Mouse (Mus musculus) left cerebral cortex, postnatal 10 days (tissue): ENCODE measurements around the gene Matk. TPM values are rescaled to one million over a fixed set of nuclear protein-coding genes. Genes with fewer than 3 reads are reported as not detected.

ENCODE experiments used
- DNase-seq, 2 experiments: peaks; one replicate each; pipeline ENCODE4 v3.0.0; 2021 to 2022; ENCODE audit warnings: low spot score in 2 of 2, mixed read lengths in 1 of 2; ENCODE audit errors: extremely low spot score in 1 of 2
- intact Hi-C: fragments of 180-260 bp; cut with DNase I; formaldehyde crosslinking; loops from one replicate; pipeline ENCODE4 v1.15.1; 2025
- total RNA-seq, 2 experiments: library from RNA; stranded (reverse); gene quantifications; 2 replicates each; pipeline ENCODE4 v1.2.3; 2021

The Matk gene
- total RNA-seq, 2 experiments from 2014 or later: 223 to 225 TPM

DNA sequence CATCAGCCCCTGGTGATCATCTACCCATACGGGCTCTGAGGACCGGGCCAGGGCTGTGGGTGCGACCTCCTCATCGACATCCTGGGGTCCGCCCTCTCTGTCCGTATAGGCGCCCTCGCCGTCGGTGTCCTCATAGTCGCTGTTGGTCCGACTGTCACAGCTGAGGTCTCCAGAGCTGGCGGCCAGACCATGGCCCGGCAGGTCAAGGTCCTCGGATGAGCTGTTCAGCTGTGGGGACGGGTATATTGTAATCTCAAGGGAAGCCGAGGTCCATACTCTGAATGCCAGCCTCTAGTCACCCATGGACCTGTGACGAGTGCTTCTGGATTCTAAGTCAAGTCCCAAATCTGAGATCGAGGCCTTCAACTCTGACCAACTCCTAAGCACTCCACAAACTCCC lies 21.1 kb downstream of the Matk start:
- intact Hi-C loops: no loop called here

DNA sequence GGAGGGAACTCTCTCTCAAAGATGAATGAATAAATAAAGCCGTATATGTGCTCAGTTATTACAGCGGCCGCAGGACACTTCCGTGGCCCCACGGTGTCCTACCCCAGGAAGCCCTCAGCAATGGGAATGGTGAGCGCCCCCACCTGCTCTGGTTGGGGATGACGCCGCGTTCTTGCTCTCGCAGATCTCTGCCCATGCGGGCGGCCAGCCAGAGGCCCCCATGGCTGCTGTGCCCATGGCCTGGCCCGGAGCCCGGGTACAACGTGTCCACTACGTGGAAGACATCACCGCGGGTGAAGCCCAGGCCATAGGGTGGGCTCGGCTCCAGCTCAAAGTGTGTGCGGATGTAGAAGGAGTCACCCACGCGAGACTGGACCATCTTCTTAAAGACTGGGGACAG lies 24.9 kb downstream of the Matk start:
- intact Hi-C loops: no loop called here
- DNase-seq: no peak

More for the DNA sequence above, 21.1 kb downstream of the Matk start:
- DNase-seq: no peak

DNA sequence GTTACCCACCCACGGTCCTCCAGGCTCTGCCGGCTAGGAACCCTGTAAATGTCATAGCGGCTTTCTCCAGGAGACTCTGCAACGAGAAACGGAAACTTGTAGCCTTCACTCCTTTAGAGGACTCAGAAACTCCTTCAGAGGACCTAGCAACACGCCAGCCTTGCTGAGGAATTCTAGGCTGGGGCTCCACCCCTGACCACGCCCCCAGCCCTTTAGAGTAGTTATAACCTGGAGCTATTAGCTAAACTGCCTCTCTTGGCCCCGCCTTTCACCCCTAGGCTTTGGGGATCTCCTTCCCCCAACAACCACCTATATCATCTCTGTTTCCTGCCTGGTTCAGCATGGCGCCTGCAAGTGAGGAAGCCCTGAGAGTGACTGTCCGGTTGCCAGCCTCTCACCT lies 26.8 kb downstream of the Matk start:
- intact Hi-C loops: no loop called here
- DNase-seq: no peak

DNA sequence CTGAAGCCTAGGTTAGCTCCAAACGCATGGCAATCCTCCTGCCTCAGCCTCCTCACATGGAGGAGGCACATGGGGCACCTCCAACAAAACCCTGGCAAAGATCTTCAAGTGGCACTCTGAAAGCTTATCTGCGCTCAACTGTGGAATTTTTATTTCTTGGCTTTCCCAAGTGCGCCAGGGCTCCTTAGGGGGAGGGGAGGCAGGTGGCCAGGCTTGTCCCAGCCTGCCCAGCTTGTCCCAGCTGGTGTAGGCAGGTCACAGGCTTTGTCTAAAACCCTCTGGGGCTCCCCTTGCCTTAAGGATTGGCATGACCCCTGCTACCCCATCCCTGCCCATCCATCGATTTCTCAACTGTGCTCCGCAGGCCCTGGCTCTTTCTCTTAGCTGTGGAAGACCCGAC lies 31.5 kb downstream of the Matk start:
- no peak for DNase-seq
- intact Hi-C loops: no loop called here

DNA sequence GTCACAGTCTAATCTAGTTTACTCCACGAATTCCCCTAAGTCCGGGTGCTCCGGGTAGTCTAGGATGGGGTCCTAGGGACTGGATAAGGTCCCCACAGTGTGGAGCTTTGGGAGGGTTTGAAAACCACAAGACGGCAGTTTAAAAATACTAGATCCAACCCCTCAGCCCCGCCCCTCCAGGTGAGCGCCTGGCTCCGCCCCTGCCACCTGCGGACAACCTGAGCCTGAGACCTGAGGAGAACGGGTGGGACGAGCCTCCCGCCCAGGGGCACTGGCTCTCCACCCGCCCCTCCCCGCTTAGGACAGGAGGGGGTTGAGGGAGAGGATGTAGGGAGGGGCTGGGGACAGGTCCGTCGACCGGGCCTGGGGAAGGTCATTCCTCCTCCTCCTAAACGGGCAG lies 32.0 kb downstream of the Matk start:
- intact Hi-C loops: loop anchor here (5.0 kb wide), 1 partner anchor 38 kb away; the partner anchor contains the start of gene Cactin

DNA sequence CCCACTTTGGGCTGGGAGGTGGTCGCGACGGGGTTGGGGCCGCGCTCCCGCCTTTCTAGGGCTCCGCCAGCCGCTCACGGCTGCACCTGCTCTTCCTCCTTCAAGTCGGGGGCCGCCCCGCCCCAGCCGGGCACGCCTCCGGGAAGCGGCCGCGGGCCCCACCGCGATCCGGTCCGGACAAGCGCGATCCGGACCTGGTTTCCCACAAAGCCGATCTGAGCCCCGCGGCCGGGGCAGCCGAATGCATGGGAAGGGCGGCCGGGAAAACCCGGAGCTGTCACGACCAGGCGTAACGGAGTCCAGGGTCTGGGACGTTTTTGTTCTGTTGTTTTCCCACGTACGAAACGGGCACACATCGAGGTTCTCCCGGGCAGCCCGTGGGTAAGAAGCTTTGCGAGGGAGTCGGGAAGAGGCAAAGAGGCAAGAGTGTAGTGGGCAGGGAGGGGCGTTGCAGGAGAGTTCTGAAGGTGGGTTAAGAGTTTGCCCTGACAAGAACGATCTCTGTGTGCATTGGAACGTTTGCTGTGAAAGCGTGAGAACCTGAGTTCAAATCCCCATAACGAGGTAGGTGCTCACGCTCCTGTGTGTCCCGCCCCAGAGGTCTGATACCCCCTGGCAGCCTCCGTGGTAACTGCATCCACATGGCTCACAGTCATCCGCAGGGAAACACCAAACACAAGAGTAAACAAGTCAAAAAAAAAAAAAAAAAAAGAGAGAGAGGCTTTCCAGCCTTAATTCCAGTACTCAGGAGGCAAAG lies 33.1 kb downstream of the Matk start:
- intact Hi-C loops: loop anchor here (5.0 kb wide), 1 partner anchor 36 kb away; the partner anchor contains the start of gene Cactin
- DNase-seq: peak; percentile 79 to 92

More for the DNA sequence above, 32.0 kb downstream of the Matk start:
- no peak for DNase-seq

DNA sequence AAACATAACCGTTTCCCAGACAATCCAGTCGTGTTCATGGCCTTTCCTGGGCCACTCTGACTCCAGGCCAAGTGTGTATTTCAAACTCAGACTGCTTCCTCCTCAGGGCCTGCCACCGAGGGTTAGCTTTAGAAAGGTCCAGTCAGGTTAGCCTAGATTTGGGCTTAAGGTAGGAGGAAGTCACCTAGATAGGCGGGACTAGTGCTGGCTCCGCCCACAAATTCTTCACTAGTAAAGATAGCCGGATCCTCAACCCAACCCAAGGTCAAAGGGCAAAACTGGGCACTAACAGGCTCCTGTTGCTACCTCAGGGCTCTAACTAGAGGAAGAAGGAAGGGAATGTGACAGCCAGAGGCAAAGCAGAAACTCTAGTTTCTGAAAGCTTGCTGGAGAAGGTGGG lies 33.9 kb downstream of the Matk start:
- DNase-seq: no peak
- intact Hi-C loops: loop anchor here (5.0 kb wide), 1 partner anchor 36 kb away; the partner anchor contains the start of gene Cactin

DNA sequence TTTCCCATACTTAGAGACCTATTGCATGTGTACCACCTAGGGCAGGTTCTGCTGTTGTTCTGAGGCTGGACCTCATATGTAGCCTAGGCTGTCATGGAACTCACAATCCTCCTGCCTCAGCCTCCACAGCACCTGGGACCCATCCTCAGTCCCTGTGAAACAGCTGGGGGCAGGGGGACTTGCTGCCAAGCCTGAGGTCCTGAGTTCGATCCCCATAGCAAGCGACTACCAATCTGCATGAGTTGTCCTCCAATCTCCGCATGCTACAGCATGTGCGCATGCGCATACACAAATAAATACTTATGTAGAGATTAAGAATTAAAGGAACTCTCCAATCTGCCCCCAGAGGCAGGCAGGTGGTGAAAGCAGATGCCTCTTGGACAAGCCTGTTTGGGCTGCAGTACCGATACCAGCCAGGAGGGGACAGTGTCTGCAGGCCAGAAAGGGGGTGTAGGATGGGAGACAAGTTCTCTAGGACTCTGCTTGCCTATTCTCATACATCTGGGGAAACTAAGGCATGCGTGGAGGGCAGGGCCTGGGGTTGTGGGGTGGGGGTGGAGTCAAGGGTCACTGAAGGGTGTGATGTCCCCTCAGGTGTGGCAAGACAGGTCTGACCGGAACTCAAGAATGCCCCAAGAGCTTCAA lies 34.9 kb downstream of the Matk start:
- intact Hi-C loops: loop anchor here (5.0 kb wide), 1 partner anchor 35 kb away; the partner anchor contains the start of gene Cactin
- DNase-seq: peak in 1 of 2 experiments; percentile 72

DNA sequence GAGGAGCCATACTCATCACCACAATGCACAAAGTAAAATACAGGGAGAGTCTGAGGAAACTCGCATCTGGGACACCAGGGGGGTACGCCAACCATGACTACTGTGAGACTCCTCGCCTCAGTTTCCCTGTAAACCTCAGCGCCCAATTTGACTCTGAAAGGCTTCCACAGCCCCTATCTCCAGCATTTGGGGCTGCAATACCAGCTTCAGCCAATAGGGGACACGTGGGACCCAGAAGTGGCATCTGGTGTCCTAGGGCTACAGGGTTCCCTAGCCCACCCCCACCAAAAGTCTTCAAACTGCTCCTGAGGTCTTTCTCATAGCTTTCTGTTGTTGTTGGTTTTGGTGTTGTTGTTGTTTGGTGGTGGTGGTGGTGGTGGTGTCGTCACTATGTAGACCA lies 35.9 kb downstream of the Matk start:
- intact Hi-C loops: loop anchor here (5.0 kb wide), 1 partner anchor 34 kb away; the partner anchor contains the start of gene Cactin
- no peak for DNase-seq

DNA sequence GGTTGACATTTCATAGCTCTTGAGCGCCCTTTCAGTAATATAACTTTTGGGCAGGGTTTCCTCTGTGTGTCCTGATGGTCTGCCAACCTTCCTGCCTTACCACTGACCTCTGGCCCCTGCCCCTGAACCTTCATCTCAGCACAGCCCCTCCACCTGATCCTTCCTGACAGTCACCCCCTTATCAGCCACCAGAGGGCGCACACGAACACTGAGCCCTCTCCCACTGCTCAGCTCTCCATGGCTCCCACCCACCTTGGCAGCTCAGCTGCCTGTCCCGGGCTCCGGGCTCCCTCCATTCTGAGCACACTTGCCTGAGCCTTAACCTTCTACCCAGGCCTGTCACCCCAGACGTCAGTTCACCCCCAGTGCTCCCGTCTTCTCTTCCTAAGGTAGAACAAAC lies 36.5 kb downstream of the Matk start:
- DNase-seq: peak; percentile 60 to 78
- intact Hi-C loops: loop anchor here (5.0 kb wide), 1 partner anchor 33 kb away; the partner anchor contains the start of gene Cactin

DNA sequence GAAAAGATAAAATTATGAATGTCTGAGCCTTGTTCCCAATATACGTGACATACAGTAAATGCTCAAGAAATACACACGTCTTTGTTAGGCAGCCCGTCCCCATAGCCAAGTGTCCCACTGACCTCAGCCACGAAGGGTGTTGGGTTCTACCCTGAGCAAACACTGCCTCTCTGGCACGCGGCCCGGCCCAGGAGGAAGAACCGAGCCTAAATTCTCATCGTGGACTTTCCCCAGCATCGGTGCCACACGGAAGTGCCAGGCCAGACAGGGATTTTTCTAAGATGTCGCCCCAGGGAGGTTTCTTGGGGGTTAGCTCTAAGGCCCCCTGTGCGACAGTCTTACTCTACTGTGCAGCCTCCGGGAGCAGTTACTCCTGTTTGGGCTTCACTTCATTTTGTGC lies 37.1 kb downstream of the Matk start:
- intact Hi-C loops: loop anchor here (2.0 to 5.0 kb wide), 2 partner anchors 32 to 63 kb away; partner anchors contain the start of gene Cactin
- DNase-seq: no peak

DNA sequence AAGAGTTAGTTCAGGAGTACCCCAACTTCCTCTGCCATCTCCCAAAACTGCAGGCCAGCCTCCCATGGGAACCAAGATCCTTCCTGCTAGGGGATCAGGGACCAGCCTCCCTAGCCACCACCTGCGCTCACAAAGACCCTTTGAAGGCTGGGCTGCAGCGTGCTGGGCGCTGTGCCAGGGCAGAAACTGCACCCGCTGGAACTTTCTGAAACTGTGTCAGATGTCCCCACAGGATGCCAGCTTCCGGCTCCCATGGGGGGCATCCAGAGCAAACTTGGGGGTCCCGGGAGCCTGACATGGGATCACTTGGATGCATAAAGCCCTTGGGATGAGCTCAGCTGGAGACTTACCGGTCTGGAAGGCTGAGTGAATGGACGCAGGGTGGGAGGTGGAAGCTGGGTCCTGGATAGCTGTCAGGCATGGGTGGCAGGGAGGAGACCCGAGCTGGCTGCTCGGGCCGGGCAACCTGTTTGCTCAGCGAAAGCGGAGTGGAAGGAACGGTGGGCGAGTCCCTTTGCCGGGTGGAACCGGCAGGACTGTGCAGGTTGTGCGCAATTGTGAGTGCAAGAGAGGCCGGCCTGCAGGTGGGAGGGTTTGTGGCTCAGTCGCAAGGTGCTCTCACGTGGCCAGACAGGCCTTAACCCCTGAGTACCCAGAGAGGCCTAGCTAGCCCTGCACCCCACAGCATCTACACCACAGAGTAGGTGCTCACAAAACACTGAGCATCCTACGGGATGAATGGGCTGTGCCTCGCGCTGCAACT lies 38.1 kb downstream of the Matk start:
- intact Hi-C loops: loop anchor here (2.0 kb wide), 1 partner anchor 62 kb away; no protein-coding TSS in a partner anchor
- DNase-seq: peak in 1 of 2 experiments; percentile 68

DNA sequence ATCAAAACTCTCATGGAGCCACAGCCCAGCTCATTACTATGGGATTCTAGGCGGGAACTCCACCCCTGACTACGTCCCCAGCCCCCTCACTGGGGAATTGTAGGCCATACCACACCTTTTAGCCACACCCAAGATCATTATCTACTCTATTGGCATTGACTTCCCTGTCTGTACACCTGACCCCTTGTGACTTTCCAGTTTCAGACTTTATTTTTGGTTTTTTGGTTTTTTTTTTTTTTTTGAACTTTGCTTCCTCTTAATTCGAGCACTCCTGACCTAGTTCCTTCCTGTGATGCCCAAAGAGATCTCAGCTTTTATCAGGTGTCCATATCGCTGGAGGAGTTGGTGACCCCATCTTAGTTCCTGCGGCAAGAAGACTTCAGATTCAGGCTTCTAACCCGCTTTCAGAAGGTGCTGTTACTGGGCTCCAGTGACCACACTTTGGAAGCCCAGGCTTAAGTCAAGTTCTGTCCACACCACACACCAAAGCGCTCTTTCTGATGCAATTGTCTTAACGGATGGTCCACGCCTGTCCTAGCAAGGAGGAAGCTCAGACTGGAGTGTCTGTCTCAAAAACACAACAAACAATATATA lies 38.9 kb downstream of the Matk start, which contains the start of gene Tjp3:
Gene Tjp3, minus strand, starts transcription at position 71 of the 594 bp plus-strand sequence.
- intact Hi-C loops: loop anchor here (2.0 kb wide), 1 partner anchor 61 kb away; no protein-coding TSS in a partner anchor

DNA sequence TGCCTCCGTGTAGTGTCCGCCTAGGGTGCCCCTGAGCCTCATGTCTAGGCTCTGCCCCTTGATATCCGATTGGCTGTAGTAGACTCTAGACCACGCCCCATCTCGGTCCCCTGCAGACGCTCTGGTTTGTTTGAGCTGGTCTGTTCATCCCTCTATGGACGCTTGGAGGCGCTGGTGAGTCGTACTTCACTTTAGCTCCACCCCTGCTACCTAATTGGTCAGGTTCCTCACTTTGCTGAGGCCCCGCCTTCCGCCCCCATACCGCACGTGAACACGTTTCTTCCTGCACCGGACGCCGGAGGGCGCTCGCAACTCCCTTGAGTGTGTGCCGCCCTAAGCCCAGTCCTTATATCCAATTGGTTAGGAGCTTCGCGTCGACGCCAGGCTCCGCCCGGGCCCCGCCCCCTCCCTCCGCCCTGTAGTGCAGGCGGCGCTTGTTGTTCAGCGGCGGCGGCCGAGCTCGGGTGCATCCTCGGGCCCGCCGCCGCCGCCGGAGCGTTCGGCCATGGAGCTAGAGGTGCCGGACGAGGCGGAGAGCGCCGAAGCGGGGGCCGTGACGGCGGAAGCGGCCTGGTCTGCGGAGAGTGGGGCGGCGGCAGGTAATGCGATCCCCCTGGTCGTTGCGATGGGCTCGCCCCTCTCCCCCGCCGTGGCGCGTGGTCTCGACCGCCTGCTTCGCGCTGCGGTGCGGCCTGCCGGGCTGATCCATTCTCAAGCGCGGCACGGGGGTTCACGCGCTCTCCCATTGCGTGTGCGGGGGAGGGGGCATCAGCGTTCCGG lies 40.0 kb downstream of the Matk start, which contains the start of gene Pip5k1c:
Gene Pip5k1c, plus strand, starts transcription at position 410 of the 780 bp plus-strand sequence.
- intact Hi-C loops: no loop called here
- DNase-seq: peak; percentile 99

More for the DNA sequence above, 38.9 kb downstream of the Matk start, which contains the start of gene Tjp3:
- DNase-seq: no peak

DNA sequence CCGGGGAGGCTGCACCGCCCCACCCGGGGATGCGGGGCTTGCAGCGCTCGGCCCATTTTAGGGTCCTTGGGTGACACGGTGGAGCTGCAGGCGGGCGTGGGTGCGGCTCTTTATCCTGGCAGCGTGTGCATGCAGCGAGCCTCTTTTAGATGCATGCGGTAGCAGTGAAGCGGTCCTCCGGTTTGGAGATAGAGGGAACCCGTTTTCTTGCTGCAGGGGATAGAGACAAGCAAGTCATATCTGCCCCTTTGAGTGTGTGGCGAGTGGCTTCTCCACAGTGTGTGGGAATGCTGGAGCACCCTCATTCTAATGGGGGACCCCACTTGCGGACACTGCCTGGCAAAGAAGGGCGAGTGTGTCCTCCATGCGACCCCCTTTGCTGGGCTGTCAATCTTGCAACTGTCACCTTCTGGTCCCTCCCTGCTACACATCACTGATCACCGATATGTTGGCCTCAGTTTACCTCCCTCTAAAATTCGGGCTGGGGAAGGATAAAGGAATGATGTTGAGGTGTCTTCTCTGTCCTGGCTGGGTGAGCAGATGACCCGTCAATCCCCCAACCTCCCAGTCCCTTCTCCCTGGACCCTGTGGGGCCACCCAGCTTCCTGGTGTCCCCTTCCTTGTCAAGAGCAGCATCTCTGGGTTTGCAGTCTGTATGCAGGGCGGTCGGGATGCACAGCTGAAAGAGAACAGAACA lies 40.7 kb downstream of the Matk start:
- intact Hi-C loops: no loop called here

DNA sequence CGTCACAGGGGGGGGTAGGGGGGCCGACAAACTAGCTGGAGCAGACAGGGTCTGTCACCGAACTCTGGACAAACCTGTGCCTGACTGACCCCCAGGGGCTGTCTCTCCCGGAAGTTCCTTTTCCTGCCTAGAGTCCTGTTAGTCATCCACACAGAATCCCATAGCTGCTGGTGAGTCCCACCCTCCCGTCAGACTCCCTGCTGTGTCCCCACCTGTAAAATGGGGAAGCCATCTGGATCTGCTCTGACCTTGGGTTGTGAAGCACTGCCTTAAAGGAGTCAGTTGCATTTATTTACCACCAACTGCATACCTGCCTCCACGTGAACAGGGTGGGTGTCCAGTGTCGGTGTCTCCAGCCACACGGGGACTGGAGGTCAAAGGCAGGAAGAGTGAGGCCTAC lies 41.7 kb downstream of the Matk start:
- intact Hi-C loops: no loop called here
- DNase-seq: peak in 1 of 2 experiments; percentile 49

More for the DNA sequence above, 40.7 kb downstream of the Matk start:
- DNase-seq: no peak

DNA sequence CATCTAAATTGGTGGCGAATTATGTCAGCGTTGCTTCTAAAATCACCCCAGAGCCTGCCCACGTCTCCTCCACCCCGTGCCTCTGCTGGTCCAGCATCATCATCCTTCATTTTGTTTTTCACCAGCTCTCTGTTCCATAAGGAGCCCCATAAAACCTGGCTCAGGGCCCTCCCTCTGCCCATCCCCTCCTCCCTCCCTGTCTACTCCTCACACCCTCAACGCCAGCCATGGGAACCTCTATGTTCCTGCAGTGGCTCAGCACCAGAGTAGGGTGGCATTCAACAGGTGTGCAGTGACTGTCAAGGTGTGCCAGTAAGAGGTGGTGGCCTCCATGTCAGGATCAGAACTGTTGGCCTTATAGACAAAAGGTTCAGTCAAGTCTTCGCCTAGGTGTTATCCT lies 42.5 kb downstream of the Matk start:
- intact Hi-C loops: no loop called here
- DNase-seq: peak in 1 of 2 experiments; percentile 55
